Mouse (Mus musculus) thymus, adult 2 months (tissue): ENCODE data around the gene Kcnmb4.

Experiments used
- CTCF ChIP-seq: fragments of 200-500 bp; IDR thresholded peaks from 2 replicates; pipeline ENCODE4 v1.5.1; 2012; ENCODE audit warnings: mild to moderate bottlenecking, control low read depth, low read length, moderate library complexity, borderline replicate concordance; ENCODE audit not compliant: control insufficient read depth, poor library complexity, insufficient read depth; ENCODE audit errors: extremely low read depth
- POLR2A ChIP-seq: fragments of 200-500 bp; IDR thresholded peaks from 2 replicates; pipeline ENCODE4 v1.6.1; 2012; ENCODE audit warnings: mild to moderate bottlenecking, low read length, control low read depth, moderate library complexity; ENCODE audit not compliant: control insufficient read depth, poor library complexity, insufficient read depth; ENCODE audit errors: extremely low read depth

- TF ChIP-seq POLR2A (no peak), CTCF (no peak)
Measured at GRCm38 (mm10) chr10:116402742-116403425, 70.8 kb downstream of the Kcnmb4 start.
